Mouse (Mus musculus) c-Kit-negative CD71-positive TER-119-positive erythroid progenitor cells, embryonic 14.5 days (primary cell): ENCODE data around the gene Ormdl3.
A peak's percentile ranks its signal among the peaks of the same experiment; 100 is the strongest.

Source experiments
- DNase-seq: peaks from one replicate; pipeline ENCODE4 v3.0.0-alpha.2; 2013; ENCODE audit warnings: low read depth, low spot score

Gene Ormdl3

GRCm38 (mm10) chr11:98550975-98551828 lies 36.0 kb downstream of the Ormdl3 start, which contains the start of gene Zpbp2:
Zpbp2 (plus strand) TSS chr11:98551097.
- DNase-seq, result peak; percentile 88

GRCm38 (mm10) chr11:98550311-98550974 lies 36.7 kb downstream of the Ormdl3 start:
- DNase-seq, result no peak

GRCm38 (mm10) chr11:98549363-98549762 lies 37.8 kb downstream of the Ormdl3 start:
- DNase-seq, result no peak

GRCm38 (mm10) chr11:98547308-98547693 lies 39.9 kb downstream of the Ormdl3 start:
- no peak for DNase-seq

- no peak for DNase-seq
These were observed 40.5 kb downstream of the Ormdl3 start for GRCm38 (mm10) chr11:98546529-98547307.

- DNase-seq, result no peak
These were observed 41.4 kb downstream of the Ormdl3 start, which contains the start of gene Ikzf3 for GRCm38 (mm10) chr11:98545711-98546231. Ikzf3 (minus strand) TSS chr11:98546031.

- DNase-seq, result no peak
These were observed 42.1 kb downstream of the Ormdl3 start for GRCm38 (mm10) chr11:98544890-98545677.

- no peak for DNase-seq
These were observed 43.8 kb downstream of the Ormdl3 start for GRCm38 (mm10) chr11:98543414-98543813.

- no peak for DNase-seq
These were observed 44.6 kb downstream of the Ormdl3 start for GRCm38 (mm10) chr11:98542553-98542952.

GRCm38 (mm10) chr11:98540319-98540718 lies 46.8 kb downstream of the Ormdl3 start:
- DNase-seq, result no peak

GRCm38 (mm10) chr11:98537480-98538034 lies 49.6 kb downstream of the Ormdl3 start:
- no peak for DNase-seq
